Mouse (Mus musculus): ENCODE results near the gene Scg5. TPM values are rescaled to one million over a fixed set of nuclear protein-coding genes. Genes with fewer than 3 reads are reported as not detected.
A peak's percentile ranks its signal among the peaks of the same experiment; 100 is the strongest.

The Scg5 gene
- polyA plus RNA-seq, 1 experiment from 2014 or later: 2.0 TPM

GRCm38 (mm10) chr2:113757525-113758310 lies 71.2 kb downstream of the Scg5 start:
- Histone ChIP-seq H3K36me3 (ENCODE audit: insufficient read depth, low read length) (no peaks in the 10 kb centered on the region), H3K4me3 (ENCODE audit: low read depth, low read length) (peak overlapping the region; percentile 19; the same call in 1 of the 2 replicates), H3K27ac (ENCODE audit: low read length) (no peak overlapping the region), H3K27me3 (replicated peaks; ENCODE audit: insufficient read depth, low read length) (peaks cover 27% of the 10 kb centered on the region), H3K9ac (replicated peaks; ENCODE audit: low read depth) (no peak overlapping the region), H3K4me2 (replicated peaks; ENCODE audit: low read depth, low read length) (peak overlapping the region; percentile 48), H3K9me3 (ENCODE audit: low read length) (no peaks in the 10 kb centered on the region), H3K4me1 (ENCODE audit: insufficient read depth, low read depth, low read length) (peaks cover 8% of the 10 kb centered on the region; the same call in 1 of the 2 replicates)
- TF ChIP-seq CTCF (IDR thresholded peaks at IDR 0.05) (no peak), EP300 (IDR thresholded peaks at IDR 0.05) (no peak)
- 1% methylated on average over 47 of the region's 47 CpGs for WGBS
- DNase-seq (ENCODE audit: low spot score) (no peak), ATAC-seq (no peak)

DNA sequence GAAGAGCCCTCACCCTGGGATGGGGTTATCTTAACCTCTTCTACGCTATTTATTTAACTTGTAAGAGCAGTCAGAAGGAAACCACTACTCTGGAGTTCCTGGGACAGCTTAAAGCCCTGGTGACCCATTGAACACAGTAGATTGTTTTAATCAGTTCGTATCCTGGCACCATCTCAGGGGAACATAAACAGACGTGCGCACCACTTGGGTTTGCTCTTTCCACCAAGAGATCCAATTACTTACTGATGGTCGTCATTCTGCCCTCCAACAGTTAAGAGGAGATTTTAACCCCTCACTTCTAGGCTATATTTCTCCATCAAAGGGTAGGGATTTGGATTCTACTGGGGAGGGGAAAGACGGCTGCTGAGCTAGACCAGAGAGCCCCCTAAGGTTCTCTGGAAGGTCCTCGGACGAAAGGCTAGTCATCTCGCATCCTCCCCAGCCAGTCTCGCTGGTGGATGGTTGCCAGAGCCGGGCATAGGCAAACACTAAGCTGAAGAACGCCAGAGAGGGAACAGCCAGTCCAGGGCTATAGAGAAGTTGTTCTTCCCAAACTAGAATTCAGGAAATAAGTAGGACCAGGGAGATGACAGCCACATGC lies 71.9 kb downstream of the Scg5 start:
- H3K4me2 ChIP-seq (replicated peaks; ENCODE audit: low read depth, low read length): peak overlapping the region; percentile 48
- H3K9ac ChIP-seq (replicated peaks; ENCODE audit: low read depth): no peak overlapping the region
- peak overlapping the region; percentile 19; the same call in 1 of the 2 replicates for H3K4me3 ChIP-seq (ENCODE audit: low read depth, low read length)
- no peak for DNase-seq (ENCODE audit: low spot score)
- H3K27me3 ChIP-seq (replicated peaks; ENCODE audit: insufficient read depth, low read length): peaks cover 27% of the 10 kb centered on the region
- no peak for TF ChIP-seq CTCF (IDR thresholded peaks at IDR 0.05)
- TF ChIP-seq EP300 (IDR thresholded peaks at IDR 0.05): no peak
- no peak overlapping the region for H3K27ac ChIP-seq (ENCODE audit: low read length)
- WGBS: 2% methylated on average over 12 of the region's 12 CpGs
- peaks cover 8% of the 10 kb centered on the region; the same call in 1 of the 2 replicates for H3K4me1 ChIP-seq (ENCODE audit: insufficient read depth, low read depth, low read length)
- no peak for ATAC-seq
- no peaks in the 10 kb centered on the region for H3K36me3 ChIP-seq (ENCODE audit: insufficient read depth, low read length)
- no peaks in the 10 kb centered on the region for H3K9me3 ChIP-seq (ENCODE audit: low read length)

- Histone ChIP-seq H3K4me2 (replicated peaks; ENCODE audit: low read depth, low read length) (no peak overlapping the region), H3K9me3 (ENCODE audit: low read length) (no peaks in the 10 kb centered on the region), H3K4me3 (ENCODE audit: low read depth, low read length) (no peak overlapping the region), H3K27me3 (replicated peaks; ENCODE audit: insufficient read depth, low read length) (no peaks in the 10 kb centered on the region), H3K27ac (ENCODE audit: low read length) (no peak overlapping the region), H3K36me3 (ENCODE audit: insufficient read depth, low read length) (no peaks in the 10 kb centered on the region), H3K9ac (replicated peaks; ENCODE audit: low read depth) (no peak overlapping the region), H3K4me1 (ENCODE audit: insufficient read depth, low read depth, low read length) (no peaks in the 10 kb centered on the region)
- ATAC-seq: no peak
- no peak for TF ChIP-seq EP300 (IDR thresholded peaks at IDR 0.05)
- no peak for TF ChIP-seq CTCF (IDR thresholded peaks at IDR 0.05)
- 77% methylated on average over 12 of the region's 12 CpGs for WGBS
- no peak for DNase-seq (ENCODE audit: low spot score)
Measured at GRCm38 (mm10) chr2:113749721-113750120, 79.2 kb downstream of the Scg5 start.

DNA sequence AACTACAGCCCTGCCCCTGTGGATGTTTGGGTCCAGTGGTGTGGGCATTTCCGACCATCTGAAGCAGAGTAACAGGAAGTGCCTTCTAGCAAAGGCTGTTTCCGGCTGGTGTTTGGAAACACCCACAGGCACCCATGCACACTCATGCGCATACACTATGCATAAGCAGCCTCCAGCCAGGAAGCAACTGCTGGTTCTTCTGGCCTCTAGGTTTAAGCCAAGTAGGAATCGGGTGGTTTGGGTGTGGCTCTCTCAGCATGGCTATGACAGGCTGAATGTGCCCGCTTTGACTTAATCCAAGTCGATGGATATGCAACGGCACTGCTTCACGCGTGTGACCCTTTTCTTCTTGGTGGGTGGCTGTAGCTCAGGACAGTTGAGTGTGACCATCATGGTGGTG lies 79.6 kb downstream of the Scg5 start:
- ATAC-seq: no peak
- no peak for DNase-seq (ENCODE audit: low spot score)
- WGBS: 86% methylated on average over 9 of the region's 9 CpGs
- H3K9ac ChIP-seq (replicated peaks; ENCODE audit: low read depth): no peak overlapping the region
- H3K36me3 ChIP-seq (ENCODE audit: insufficient read depth, low read length): no peaks in the 10 kb centered on the region
- H3K27me3 ChIP-seq (replicated peaks; ENCODE audit: insufficient read depth, low read length): no peaks in the 10 kb centered on the region
- no peak overlapping the region for H3K27ac ChIP-seq (ENCODE audit: low read length)
- H3K4me2 ChIP-seq (replicated peaks; ENCODE audit: low read depth, low read length): no peak overlapping the region
- no peak overlapping the region for H3K4me3 ChIP-seq (ENCODE audit: low read depth, low read length)
- H3K4me1 ChIP-seq (ENCODE audit: insufficient read depth, low read depth, low read length): no peaks in the 10 kb centered on the region
- TF ChIP-seq EP300 (IDR thresholded peaks at IDR 0.05) (no peak), CTCF (IDR thresholded peaks at IDR 0.05) (no peak)
- no peaks in the 10 kb centered on the region for H3K9me3 ChIP-seq (ENCODE audit: low read length)

GRCm38 (mm10) chr2:113728581-113728980 lies 100.3 kb downstream of the Scg5 start:
- H3K9ac ChIP-seq (replicated peaks; ENCODE audit: low read depth): no peak overlapping the region

More at GRCm38 (mm10) chr2:113728581-113728980, 100.3 kb downstream of the Scg5 start:
- Histone ChIP-seq H3K27ac (ENCODE audit: low read length) (no peak overlapping the region), H3K4me1 (ENCODE audit: insufficient read depth, low read depth, low read length) (no peaks in the 10 kb centered on the region), H3K9me3 (ENCODE audit: low read length) (no peaks in the 10 kb centered on the region), H3K4me2 (replicated peaks; ENCODE audit: low read depth, low read length) (no peak overlapping the region), H3K4me3 (ENCODE audit: low read depth, low read length) (no peak overlapping the region), H3K36me3 (ENCODE audit: insufficient read depth, low read length) (no peaks in the 10 kb centered on the region), H3K27me3 (replicated peaks; ENCODE audit: insufficient read depth, low read length) (no peaks in the 10 kb centered on the region)
- ATAC-seq (no peak), DNase-seq (ENCODE audit: low spot score) (no peak)
- TF ChIP-seq EP300 (IDR thresholded peaks at IDR 0.05) (no peak), CTCF (IDR thresholded peaks at IDR 0.05) (no peak)
- 79% methylated on average over 3 of the region's 3 CpGs for WGBS

Other genes starting within 250 kb of the Scg5 start
- 0.13 and 0.21 TPM in 2 replicates for gene Grem1, start 70.5 kb downstream of the Scg5 start, polyA plus RNA-seq (2015; fragmentation: Nextera tagmentation; extraction: Ambion mirVana)
- gene Arhgap11a, start 19.5 kb upstream of the Scg5 start, polyA plus RNA-seq (2015; fragmentation: Nextera tagmentation; extraction: Ambion mirVana): 2.7 and 3.2 TPM in 2 replicates
- gene Gjd2, start 184.5 kb upstream of the Scg5 start, polyA plus RNA-seq (2015; fragmentation: Nextera tagmentation; extraction: Ambion mirVana): not detected in 2 replicates
- 170 and 194 TPM in 2 replicates for gene Actc1, start 224.4 kb upstream of the Scg5 start, polyA plus RNA-seq (2015; fragmentation: Nextera tagmentation; extraction: Ambion mirVana)

All from lung, postnatal 0 days (tissue).